Mouse (Mus musculus) heart, postnatal 14 days (tissue): ENCODE data around the gene Atp6v0b. TPM values are rescaled to one million over a fixed set of nuclear protein-coding genes. Genes with fewer than 3 reads are reported as not detected.

Experiments used
- DNase-seq, 2 experiments: peaks; one replicate each; pipeline ENCODE4 v3.0.0; 2021 to 2022
- intact Hi-C: fragments of 180-260 bp; cut with DNase I; formaldehyde crosslinking; loops from one replicate; pipeline ENCODE4 v1.15.1; 2025
- total RNA-seq, 2 experiments: library from RNA; stranded (reverse); gene quantifications; 2 replicates each; pipeline ENCODE4 v1.2.3; 2021

Atp6v0b gene
- total RNA-seq, 2 experiments from 2014 or later = 128 to 129 TPM

DNA sequence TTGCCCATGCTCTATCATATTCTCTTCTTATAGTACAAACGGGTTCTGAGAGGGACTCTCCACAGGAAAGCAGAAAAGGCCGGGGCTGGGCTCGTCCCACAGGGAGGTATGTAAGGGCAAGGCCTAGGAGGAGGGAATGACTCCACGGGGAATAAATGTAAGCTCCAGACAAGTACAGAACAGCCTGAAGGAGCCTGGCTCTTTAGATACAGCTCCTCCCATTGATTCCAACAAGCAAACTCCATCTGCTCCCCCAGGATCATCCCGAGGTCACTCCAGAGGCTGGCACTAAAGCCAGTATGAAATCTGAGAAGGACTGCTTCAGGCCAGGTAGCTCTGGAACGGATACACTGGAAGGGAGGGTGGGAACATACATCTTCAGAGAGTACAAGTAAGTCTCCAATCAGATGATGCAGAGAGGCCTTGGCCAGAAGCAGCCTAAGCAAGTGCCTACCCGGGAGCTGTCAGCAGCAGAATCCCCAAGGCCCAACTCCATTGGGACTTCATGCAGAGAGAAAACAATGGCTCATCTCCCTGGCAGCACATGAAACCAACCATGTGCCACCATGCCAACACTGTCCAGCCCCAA is 25.6 kb upstream of the Atp6v0b start:
- DNase-seq = no peak
- intact Hi-C loops = no loop called here

- DNase-seq = no peak
Observed at GRCm38 (mm10) chr4:117912131-117912561, 25.0 kb upstream of the Atp6v0b start.

GRCm38 (mm10) chr4:117908834-117909453 is 21.8 kb upstream of the Atp6v0b start:
- intact Hi-C loops = no loop called here
- no peak for DNase-seq

More at GRCm38 (mm10) chr4:117912131-117912561, 25.0 kb upstream of the Atp6v0b start:
- intact Hi-C loops = no loop called here

- intact Hi-C loops = no loop called here
- no peak for DNase-seq
Observed at GRCm38 (mm10) chr4:117906196-117906595, 19.1 kb upstream of the Atp6v0b start.

DNA sequence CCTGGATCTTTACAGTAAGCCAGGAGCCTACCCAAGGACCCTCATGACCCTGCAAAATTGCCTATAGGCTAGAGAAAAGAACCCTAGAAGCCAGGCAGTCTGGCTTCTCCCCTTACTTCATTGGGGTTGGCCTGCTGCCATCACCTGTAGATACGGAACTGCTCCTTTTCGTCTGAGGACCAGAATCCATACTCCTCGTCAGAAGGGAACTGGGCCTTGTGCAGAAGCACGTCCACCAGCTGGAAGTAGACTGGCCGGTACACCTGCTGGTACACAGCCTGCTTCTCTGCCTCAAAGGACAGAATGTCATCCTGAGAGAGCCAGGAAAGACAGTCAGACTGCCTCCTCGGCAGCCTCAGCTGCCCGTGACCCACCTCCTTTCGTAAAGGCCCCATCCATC is 17.6 kb upstream of the Atp6v0b start:
- no peak for DNase-seq

DNA sequence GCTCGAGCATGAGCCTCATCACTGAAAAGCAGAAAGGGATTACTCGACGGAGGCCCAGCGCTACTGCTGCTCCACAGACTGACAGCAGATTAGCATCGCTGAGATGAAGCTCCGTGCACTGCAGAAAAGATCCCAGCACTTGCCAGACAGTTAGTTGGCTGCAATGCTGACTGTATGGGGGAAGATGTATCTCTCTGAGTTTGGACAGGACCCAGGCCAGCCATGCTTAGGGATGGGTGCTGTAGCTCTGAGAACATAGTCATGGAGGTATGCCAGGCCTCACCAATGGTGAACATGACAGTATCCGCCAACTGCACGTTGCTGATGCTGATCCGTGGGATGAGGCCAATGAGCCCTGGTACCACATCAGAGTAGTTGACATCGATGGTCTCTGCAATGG is 17.0 kb upstream of the Atp6v0b start:
- intact Hi-C loops = no loop called here
- no peak for DNase-seq

More for the DNA sequence above, 17.6 kb upstream of the Atp6v0b start:
- intact Hi-C loops = no loop called here

DNA sequence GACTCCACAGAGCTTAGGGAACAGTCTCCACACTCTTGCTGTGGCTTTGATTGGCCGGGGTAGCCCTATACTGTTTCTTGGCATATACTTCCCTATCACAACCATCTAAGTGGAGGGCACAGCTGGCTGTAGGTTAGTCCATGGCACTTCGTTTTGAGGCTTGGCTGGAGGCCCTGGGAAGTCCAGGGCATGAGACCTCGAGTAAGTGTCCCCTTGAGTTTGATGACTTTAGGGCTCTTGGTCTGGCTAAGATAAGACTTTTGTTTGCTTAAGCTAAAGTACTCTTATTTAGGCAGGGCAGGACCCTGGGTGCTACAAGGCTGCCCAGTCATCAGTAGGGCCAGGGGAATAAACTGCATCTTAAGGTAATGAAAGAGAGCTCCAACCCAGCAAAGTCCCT is 11.0 kb upstream of the Atp6v0b start:
- intact Hi-C loops = no loop called here
- DNase-seq = no peak

DNA sequence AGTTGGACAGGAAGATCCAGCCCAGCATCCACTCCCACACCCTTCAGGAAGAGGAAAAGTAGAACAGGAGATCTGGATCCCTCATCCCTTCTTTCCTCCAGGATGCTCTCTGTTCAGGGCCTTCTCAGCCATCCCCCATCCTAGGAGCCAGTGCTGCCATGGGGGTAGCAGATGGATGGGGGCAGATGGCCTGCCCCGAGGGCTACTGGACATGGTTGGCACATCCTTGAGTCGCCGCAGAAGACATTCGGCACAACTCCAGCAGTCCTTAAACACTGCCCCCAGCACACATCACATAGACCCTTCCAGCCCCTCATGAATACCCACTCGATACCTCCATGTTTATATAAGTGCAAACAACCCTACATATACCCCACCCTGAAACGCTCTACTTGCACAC is 8.9 kb upstream of the Atp6v0b start:
- intact Hi-C loops = no loop called here
- DNase-seq = no peak

DNA sequence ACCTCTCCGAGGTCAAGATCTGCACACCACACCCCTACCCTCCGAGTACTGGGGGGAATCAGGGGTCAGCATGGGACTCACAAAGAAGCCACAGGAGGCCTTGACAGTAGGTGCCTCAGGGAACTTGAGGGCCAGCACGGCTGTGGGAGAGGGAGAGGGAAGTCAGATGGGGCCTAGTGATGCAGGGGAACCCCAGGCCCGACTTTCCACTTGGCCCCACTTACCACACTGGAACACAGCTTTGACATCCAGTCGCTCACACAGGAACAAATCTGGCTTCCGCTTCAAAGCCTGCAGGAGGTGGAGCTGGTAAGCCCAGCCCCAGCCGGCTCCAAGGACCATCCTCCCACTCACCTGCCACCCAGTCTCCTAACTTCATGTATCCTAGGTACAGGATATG is 8.2 kb upstream of the Atp6v0b start:
- intact Hi-C loops = no loop called here
- no peak for DNase-seq

DNA sequence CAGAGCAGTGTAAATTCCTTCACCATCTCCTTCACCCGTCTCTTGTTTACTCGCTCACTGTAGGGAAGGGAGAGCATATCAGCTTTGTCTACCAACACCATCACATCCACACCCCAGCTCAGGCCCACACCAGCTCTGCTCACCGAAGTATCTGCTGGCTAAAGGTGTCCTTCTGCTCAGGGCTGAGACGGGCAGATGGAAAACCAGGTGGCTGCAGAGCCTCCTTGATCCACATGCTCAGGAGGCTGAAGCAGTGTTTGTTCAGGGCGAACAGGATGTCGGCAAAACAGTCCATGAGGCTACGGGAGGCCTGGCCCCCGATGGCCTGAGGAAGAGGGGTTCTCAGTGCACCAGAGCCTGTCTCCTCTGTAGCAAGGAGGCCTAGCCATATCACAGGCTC is 7.5 kb upstream of the Atp6v0b start:
- no peak for DNase-seq
- intact Hi-C loops = no loop called here

GRCm38 (mm10) chr4:117893376-117893775 is 6.2 kb upstream of the Atp6v0b start:
- DNase-seq = peak; percentile 68 to 72
- intact Hi-C loops = loop anchor here (2.0 kb wide), 1 partner anchor 21 kb away; the partner anchor contains the start of gene Ipo13

GRCm38 (mm10) chr4:117891738-117892161 is 4.6 kb upstream of the Atp6v0b start, which contains the start of gene Dph2:
Gene Dph2 (minus strand): TSS chr4:117892032.
- intact Hi-C loops = loop anchor here (2.0 kb wide), 1 partner anchor 23 kb away; the partner anchor contains the start of gene Ipo13
- DNase-seq = peak; percentile 75 to 80

DNA sequence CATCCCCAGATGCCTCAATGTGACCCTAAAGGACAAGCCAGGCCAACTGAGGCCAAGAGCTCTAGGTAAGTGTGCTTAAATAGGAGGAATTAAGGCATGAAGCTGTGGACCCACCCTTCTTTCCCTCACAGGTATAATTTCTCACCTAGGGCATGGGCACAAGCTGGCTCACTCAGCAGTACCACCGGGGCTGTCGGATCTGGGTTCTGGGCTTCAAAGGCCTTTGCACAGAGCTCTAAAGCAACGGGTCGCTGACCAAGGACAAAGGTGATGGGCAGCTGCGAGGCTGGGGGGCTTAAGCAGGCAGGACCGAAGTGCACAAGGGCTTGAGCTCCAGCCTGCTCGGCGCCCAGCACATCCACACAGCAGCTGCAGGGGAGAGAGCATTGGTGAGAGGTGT is 3.6 kb upstream of the Atp6v0b start:
- intact Hi-C loops = no loop called here
- no peak for DNase-seq

GRCm38 (mm10) chr4:117890031-117890430 is 2.9 kb upstream of the Atp6v0b start:
- intact Hi-C loops = no loop called here

DNA sequence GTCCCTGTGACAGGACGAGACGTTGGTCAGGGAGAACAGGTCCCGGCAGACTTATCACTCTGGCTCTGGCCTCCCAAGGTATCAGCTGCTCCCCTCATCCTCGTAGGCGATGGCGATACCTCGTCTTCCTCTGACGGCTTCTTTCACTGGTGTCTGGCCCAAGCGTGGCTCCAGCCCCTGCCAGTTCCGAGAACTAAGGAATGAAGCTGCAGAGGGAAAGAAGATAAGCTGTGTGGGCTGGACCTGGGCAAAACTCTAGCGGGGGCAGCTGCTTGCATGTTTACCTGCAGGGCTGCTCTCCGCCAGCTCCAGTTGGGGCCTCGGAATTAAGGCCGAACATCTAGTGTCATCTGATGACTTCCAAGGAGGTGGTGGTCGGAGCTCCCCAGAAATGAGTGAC is 2.3 kb upstream of the Atp6v0b start:
- no peak for DNase-seq
- intact Hi-C loops = no loop called here

More at GRCm38 (mm10) chr4:117890031-117890430, 2.9 kb upstream of the Atp6v0b start:
- DNase-seq = no peak

GRCm38 (mm10) chr4:117887920-117888319 is 787 bp upstream of the Atp6v0b start:
- intact Hi-C loops = no loop called here
- DNase-seq = no peak

GRCm38 (mm10) chr4:117886644-117887043 is 489 bp downstream of the Atp6v0b start:
- DNase-seq = peak in 1 of 2 experiments; percentile 21
- intact Hi-C loops = no loop called here

DNA sequence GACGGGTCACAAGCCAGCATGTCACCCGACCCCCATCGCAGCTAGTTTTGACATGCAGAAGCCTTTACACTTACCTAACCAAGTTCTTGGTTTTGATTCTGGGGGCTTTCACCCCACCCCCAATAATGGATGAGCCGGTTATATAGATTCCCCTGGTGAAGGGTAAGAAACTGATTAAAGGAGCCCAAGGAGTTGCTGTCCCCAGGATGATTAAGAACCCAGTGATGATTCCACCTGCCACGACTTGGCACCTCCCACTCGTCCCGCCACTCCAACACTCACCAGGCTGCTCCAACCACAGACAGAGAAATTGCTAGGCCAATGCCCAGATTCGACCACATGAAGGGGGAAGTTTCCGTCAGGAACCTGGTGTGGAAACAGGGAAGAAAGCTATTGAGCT is 1.1 kb downstream of the Atp6v0b start:
- no peak for DNase-seq
- intact Hi-C loops = no loop called here

- intact Hi-C loops = no loop called here
- no peak for DNase-seq
Observed at GRCm38 (mm10) chr4:117885093-117885492, 2.0 kb downstream of the Atp6v0b start.

DNA sequence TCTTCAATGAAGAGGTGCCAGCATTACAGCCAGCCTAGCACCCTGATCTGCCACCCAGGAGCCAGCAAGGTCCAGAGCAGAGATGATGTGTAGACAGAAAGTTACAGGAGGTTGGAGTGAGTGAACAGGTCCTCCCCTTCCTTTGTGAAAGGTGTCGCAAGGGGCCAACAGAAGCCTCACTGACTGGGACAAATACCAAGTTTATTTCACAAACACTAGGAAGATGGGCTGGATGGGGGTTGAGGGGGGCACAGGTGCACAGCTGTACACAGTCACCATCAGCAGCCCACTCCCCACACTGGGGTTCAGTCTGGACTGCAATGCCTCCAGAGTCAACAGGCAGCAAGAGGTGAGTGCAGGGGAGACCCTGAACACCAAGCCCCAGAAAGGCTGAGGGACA is 3.0 kb downstream of the Atp6v0b start:
- intact Hi-C loops = no loop called here
- no peak for DNase-seq

- intact Hi-C loops = no loop called here
- DNase-seq = peak; percentile 65 to 76
Observed at GRCm38 (mm10) chr4:117882701-117883691, 4.1 kb downstream of the Atp6v0b start, which contains the start of gene B4galt2. Gene B4galt2 (minus strand): TSS chr4:117883487.
